Mouse (Mus musculus): Measurements from ENCODE around the gene 5730455P16Rik.
A peak's percentile ranks its signal among the peaks of the same experiment; 100 is the strongest.
"Not testable (repeated sequence)": the region's sequence is repeated elsewhere in the genome, so short reads cannot be mapped to it uniquely, and the experiment has no call there.

5730455P16Rik gene

GRCm38 (mm10) chr11:80379184-80379583 is 1.4 kb upstream of the 5730455P16Rik start:
- DNase-seq (ENCODE audit: low read depth, low spot score): not testable (repeated sequence)

GRCm38 (mm10) chr11:80378452-80379068 is 726 bp upstream of the 5730455P16Rik start:
- not testable (repeated sequence) for DNase-seq (ENCODE audit: low read depth, low spot score)

GRCm38 (mm10) chr11:80376651-80377050 is 1.2 kb downstream of the 5730455P16Rik start:
- DNase-seq (ENCODE audit: low read depth, low spot score): no peak

- DNase-seq (ENCODE audit: low read depth, low spot score): no peak
Observed at GRCm38 (mm10) chr11:80368949-80369348, 8.9 kb downstream of the 5730455P16Rik start.

- no peak for DNase-seq (ENCODE audit: low read depth, low spot score)
Observed at GRCm38 (mm10) chr11:80354832-80355231, 23.0 kb downstream of the 5730455P16Rik start.

GRCm38 (mm10) chr11:80351832-80352430 is 25.9 kb downstream of the 5730455P16Rik start:
- DNase-seq (ENCODE audit: low read depth, low spot score): peak; percentile 55

GRCm38 (mm10) chr11:80342482-80342881 is 35.4 kb downstream of the 5730455P16Rik start:
- DNase-seq (ENCODE audit: low read depth, low spot score): no peak

GRCm38 (mm10) chr11:80336351-80336730 is 41.5 kb downstream of the 5730455P16Rik start:
- no peak for DNase-seq (ENCODE audit: low read depth, low spot score)

GRCm38 (mm10) chr11:80335609-80336350 is 42.1 kb downstream of the 5730455P16Rik start:
- no peak for DNase-seq (ENCODE audit: low read depth, low spot score)

GRCm38 (mm10) chr11:80332709-80333400 is 45.0 kb downstream of the 5730455P16Rik start:
- no peak for DNase-seq (ENCODE audit: low read depth, low spot score)

- no peak for DNase-seq (ENCODE audit: low read depth, low spot score)
Observed at GRCm38 (mm10) chr11:80324636-80325035, 53.2 kb downstream of the 5730455P16Rik start.

GRCm38 (mm10) chr11:80323255-80323654 is 54.6 kb downstream of the 5730455P16Rik start:
- no peak for DNase-seq (ENCODE audit: low read depth, low spot score)

GRCm38 (mm10) chr11:80315743-80316639 is 61.8 kb downstream of the 5730455P16Rik start:
- DNase-seq (ENCODE audit: low read depth, low spot score): no peak

- DNase-seq (ENCODE audit: low read depth, low spot score): no peak
Observed at GRCm38 (mm10) chr11:80313944-80314343, 63.9 kb downstream of the 5730455P16Rik start.

- no peak for DNase-seq (ENCODE audit: low read depth, low spot score)
Observed at GRCm38 (mm10) chr11:80313462-80313861, 64.4 kb downstream of the 5730455P16Rik start.

GRCm38 (mm10) chr11:80312565-80312964 is 65.3 kb downstream of the 5730455P16Rik start:
- no peak for DNase-seq (ENCODE audit: low read depth, low spot score)

GRCm38 (mm10) chr11:80312049-80312448 is 65.8 kb downstream of the 5730455P16Rik start:
- DNase-seq (ENCODE audit: low read depth, low spot score): no peak

GRCm38 (mm10) chr11:80311271-80311670 is 66.6 kb downstream of the 5730455P16Rik start:
- DNase-seq (ENCODE audit: low read depth, low spot score): no peak

All from WW6 (cell line).